Mouse (Mus musculus) ES-E14 (cell line): ENCODE data around the gene Tnfrsf9. TPM values are rescaled to one million over a fixed set of nuclear protein-coding genes. Genes with fewer than 3 reads are reported as not detected.

Source experiments
- DNase-seq: peaks from one replicate; pipeline ENCODE4 v3.0.0-alpha.2; 2013; ENCODE audit warnings: low read depth, low spot score
- H3K27ac ChIP-seq: 2 replicates; pipeline ENCODE4 v1.5.1; 2012; ENCODE audit warnings: low read depth, mild to moderate bottlenecking, low read length, moderate library complexity, mixed read lengths; ENCODE audit not compliant: poor library complexity, insufficient read depth, severe bottlenecking
- H3K36me3 ChIP-seq: 2 replicates; pipeline ENCODE4 v1.6.1; 2012; ENCODE audit warnings: mild to moderate bottlenecking, low read length, moderate library complexity, mixed read lengths; ENCODE audit not compliant: control insufficient read depth, poor library complexity, insufficient read depth, severe bottlenecking
- H3K4me1 ChIP-seq, 2 experiments: fragments of 150-350 bp in 1 of 2; sonication (generic) in 1 of 2; 2 replicates each; pipeline ENCODE4 v1.6.1; 2012; ENCODE audit warnings: low read length in 2 of 2, mild to moderate bottlenecking in 1 of 2, mixed read lengths in 1 of 2; ENCODE audit not compliant: control insufficient read depth in 2 of 2, insufficient read depth in 2 of 2, poor library complexity in 1 of 2
- H3K4me3 ChIP-seq, 2 experiments: fragments of 150-350 bp in 1 of 2; sonication (generic) in 1 of 2; 2 replicates each; pipeline ENCODE4 v1.5.1; 2012; ENCODE audit warnings: low read length in 2 of 2, low read depth in 1 of 2, mild to moderate bottlenecking in 1 of 2, mixed read lengths in 1 of 2; ENCODE audit not compliant: insufficient read depth in 1 of 2, poor library complexity in 1 of 2, severe bottlenecking in 1 of 2
- H3K9ac ChIP-seq: 2 replicates; pipeline ENCODE4 v1.6.1; 2012; ENCODE audit warnings: low read depth, mild to moderate bottlenecking, low read length, mixed read lengths; ENCODE audit not compliant: poor library complexity, insufficient read depth, severe bottlenecking
- H3K9me3 ChIP-seq: fragments of 150-350 bp; sonication (generic); 2 replicates; pipeline ENCODE4 v1.6.1; 2012; ENCODE audit warnings: low read depth, mild to moderate bottlenecking, low read length; ENCODE audit not compliant: control insufficient read depth, insufficient read depth
- CHD2 ChIP-seq: IDR thresholded peaks from 2 replicates; pipeline ENCODE4 v1.6.1; 2014; ENCODE audit warnings: mild to moderate bottlenecking, low read depth, low read length, inconsistent platforms
- HCFC1 ChIP-seq: IDR thresholded peaks from 2 replicates; pipeline ENCODE4 v1.6.1; 2012; ENCODE audit warnings: low read length, inconsistent platforms, borderline replicate concordance; ENCODE audit not compliant: insufficient read depth
- MAFK ChIP-seq: IDR thresholded peaks from 2 replicates; pipeline ENCODE4 v1.6.1; 2014; ENCODE audit warnings: mild to moderate bottlenecking, low read depth, low read length, inconsistent platforms; ENCODE audit not compliant: insufficient read depth
- ZC3H11A ChIP-seq: IDR thresholded peaks from 2 replicates; pipeline ENCODE4 v1.6.1; 2012; ENCODE audit warnings: low read depth, mild to moderate bottlenecking, inconsistent platforms, low read length, borderline replicate concordance
- ZNF384 ChIP-seq: IDR thresholded peaks from 2 replicates; pipeline ENCODE4 v1.6.1; 2012; ENCODE audit warnings: low read depth, low read length, inconsistent platforms
- in situ Hi-C, 2 experiments: fragments of 600-800 bp; cut with MboI; formaldehyde crosslinking; loops; one replicate each; pipeline ENCODE4 v1.15.1; 2025; ENCODE audit warnings: low sequenced_read_pairs in 2 of 2, inconsistent platforms in 1 of 2; ENCODE audit not compliant: unreplicated experiment in 2 of 2
- total RNA-seq: library from RNA; depleted of rRNA; stranded (reverse); fragments of 300-350 nt; gene quantifications from 2 replicates; pipeline ENCODE4 v1.2.3, GENCODE M21; 2012; rRNA removed

Gene Tnfrsf9
- total RNA-seq, 1 experiment = 0.27 TPM

- in situ Hi-C loops = no loop called here
- no peak overlapping the region for H3K27ac ChIP-seq
- H3K9me3 ChIP-seq = no peaks in the 10 kb centered on the region
- H3K4me3 ChIP-seq = no peak overlapping the region
- no peak for DNase-seq
- TF ChIP-seq ZC3H11A (no peak), HCFC1 (0 out of 2 replicates have a peak, but pooled peaks have one; percentile 12)
- H3K9ac ChIP-seq = no peak overlapping the region
- H3K4me1 ChIP-seq = peaks cover 0 to 4% of the 10 kb centered on the region in 2 experiments; a peak in 1 of 4 replicates
- no peaks in the 10 kb centered on the region for H3K36me3 ChIP-seq
Measured at GRCm38 (mm10) chr4:150978156-150978910, 64.0 kb downstream of the Tnfrsf9 start.

GRCm38 (mm10) chr4:150979455-150979854 lies 65.1 kb downstream of the Tnfrsf9 start:
- Histone ChIP-seq H3K36me3 (no peaks in the 10 kb centered on the region), H3K9ac (no peak overlapping the region), H3K9me3 (no peaks in the 10 kb centered on the region), H3K27ac (no peak overlapping the region), H3K4me3 (no peak overlapping the region), H3K4me1 (peaks cover 0 to 4% of the 10 kb centered on the region in 2 experiments; a peak in 1 of 4 replicates)
- in situ Hi-C loops = no loop called here
- no peak for DNase-seq
- TF ChIP-seq HCFC1 (no peak), ZC3H11A (no peak), ZNF384 (no peak), MAFK (no peak), CHD2 (no peak)

GRCm38 (mm10) chr4:150980153-150980552 lies 65.8 kb downstream of the Tnfrsf9 start:
- Histone ChIP-seq H3K27ac (no peak overlapping the region), H3K4me3 (no peak overlapping the region), H3K9me3 (no peaks in the 10 kb centered on the region), H3K9ac (no peak overlapping the region), H3K36me3 (no peaks in the 10 kb centered on the region), H3K4me1 (peaks cover 0 to 4% of the 10 kb centered on the region in 2 experiments; a peak in 1 of 4 replicates)
- no peak for DNase-seq
- in situ Hi-C loops = no loop called here
- TF ChIP-seq HCFC1 (no peak), CHD2 (no peak)

- Histone ChIP-seq H3K9ac (no peak overlapping the region), H3K27ac (no peak overlapping the region), H3K36me3 (no peaks in the 10 kb centered on the region), H3K4me1 (peaks cover 0 to 6% of the 10 kb centered on the region in 2 experiments; a peak in 1 of 4 replicates), H3K4me3 (no peak overlapping the region), H3K9me3 (no peaks in the 10 kb centered on the region)
- in situ Hi-C loops = no loop called here
- TF ChIP-seq MAFK = no peak
- no peak for TF ChIP-seq CHD2
- no peak for TF ChIP-seq ZC3H11A
- peak; percentile 72 for DNase-seq
Measured at GRCm38 (mm10) chr4:150990148-150990547, 75.8 kb downstream of the Tnfrsf9 start.

Other genes starting within 250 kb of the Tnfrsf9 start
- 22.8 and 38.0 TPM in 2 replicates for gene Errfi1, start 60.6 kb upstream of the Tnfrsf9 start, total RNA-seq
- gene Park7, start 125 bp upstream of the Tnfrsf9 start, total RNA-seq = 308 and 393 TPM in 2 replicates
- not detected in 2 replicates for gene Uts2, start 82.5 kb downstream of the Tnfrsf9 start, total RNA-seq
- gene Per3, start 130.1 kb downstream of the Tnfrsf9 start, total RNA-seq = 2.4 and 4.5 TPM in 2 replicates
- 31.2 and 45.9 TPM in 2 replicates for gene Vamp3, start 143.4 kb downstream of the Tnfrsf9 start, total RNA-seq
- gene Gm13090, start 175.0 kb downstream of the Tnfrsf9 start, total RNA-seq = not detected in 2 replicates